Mouse (Mus musculus): ENCODE results near the gene Ube2s. TPM values are rescaled to one million over a fixed set of nuclear protein-coding genes. Genes with fewer than 3 reads are reported as not detected.
"Not testable (repeated sequence)": the region's sequence is repeated elsewhere in the genome, so short reads cannot be mapped to it uniquely, and the experiment has no call there.

Gene Ube2s
- total RNA-seq (2012; rRNA removed): 461 and 499 TPM in 2 replicates

GRCm38 (mm10) chr7:4812303-4813104 lies at the start of gene Ube2s:
TSS of gene Ube2s (minus strand) at chr7:4812590.
- peak within 1 kb of the TSS; percentile 94 for H3K9ac ChIP-seq (ENCODE audit: insufficient read depth, low read depth, low read length, poor library complexity, severe bottlenecking)
- H3K36me3 ChIP-seq (ENCODE audit: control insufficient read depth, insufficient read depth, low read length, poor library complexity, severe bottlenecking): peaks cover 30% of the 10 kb centered on the region
- H3K4me3 ChIP-seq (ENCODE audit: insufficient read depth in 1 of 2, low read depth in 1 of 2, low read length in 2 of 2, poor library complexity in 1 of 2, severe bottlenecking in 1 of 2): peak within 1 kb of the TSS; percentile 97 to 98
- in situ Hi-C loops (cut with MboI; ENCODE audit: low sequenced_read_pairs in 2 of 2, unreplicated experiment in 2 of 2): no loop called here
- H3K27ac ChIP-seq (ENCODE audit: insufficient read depth, low read depth, low read length, poor library complexity, severe bottlenecking): peak within 1 kb of the TSS; percentile 89
- H3K9me3 ChIP-seq (ENCODE audit: control insufficient read depth, insufficient read depth, low read depth, low read length): no peaks in the 10 kb centered on the region
- peaks cover 2 to 5% of the 10 kb centered on the region in 2 experiments; a peak in 2 of 4 replicates for H3K4me1 ChIP-seq (ENCODE audit: control insufficient read depth in 2 of 2, insufficient read depth in 2 of 2, low read length in 2 of 2, poor library complexity in 1 of 2)
- peak; percentile 100 for DNase-seq (ENCODE audit: low read depth, low spot score)
- TF ChIP-seq ZNF384 (IDR thresholded peaks at IDR 0.05; ENCODE audit: low read depth, low read length) (no peak), ZC3H11A (IDR thresholded peaks at IDR 0.05; ENCODE audit: borderline replicate concordance, low read depth, low read length) (no peak), CHD2 (IDR thresholded peaks at IDR 0.05; ENCODE audit: low read depth, low read length) (peak; percentile 94), MAFK (IDR thresholded peaks at IDR 0.05; ENCODE audit: insufficient read depth, low read depth, low read length) (no peak), HCFC1 (IDR thresholded peaks at IDR 0.05; ENCODE audit: borderline replicate concordance, insufficient read depth, low read length) (peak; percentile 60; the same call in 1 of the 2 replicates)

- DNase-seq (ENCODE audit: low read depth, low spot score); H3K4me1 ChIP-seq (ENCODE audit: control insufficient read depth in 2 of 2, insufficient read depth in 2 of 2, low read length in 2 of 2, poor library complexity in 1 of 2); H3K4me3 ChIP-seq (ENCODE audit: insufficient read depth in 1 of 2, low read depth in 1 of 2, low read length in 2 of 2, poor library complexity in 1 of 2, severe bottlenecking in 1 of 2); in situ Hi-C loops (cut with MboI; ENCODE audit: low sequenced_read_pairs in 2 of 2, unreplicated experiment in 2 of 2); H3K27ac ChIP-seq (ENCODE audit: insufficient read depth, low read depth, low read length, poor library complexity, severe bottlenecking); H3K9me3 ChIP-seq (ENCODE audit: control insufficient read depth, insufficient read depth, low read depth, low read length); H3K9ac ChIP-seq (ENCODE audit: insufficient read depth, low read depth, low read length, poor library complexity, severe bottlenecking); H3K36me3 ChIP-seq (ENCODE audit: control insufficient read depth, insufficient read depth, low read length, poor library complexity, severe bottlenecking): not testable (repeated sequence)
These were observed 48.5 kb upstream of the Ube2s start for GRCm38 (mm10) chr7:4860926-4861325.

GRCm38 (mm10) chr7:4859418-4859978 lies 47.1 kb upstream of the Ube2s start:
- H3K4me3 ChIP-seq (ENCODE audit: insufficient read depth in 1 of 2, low read depth in 1 of 2, low read length in 2 of 2, poor library complexity in 1 of 2, severe bottlenecking in 1 of 2): no peak overlapping the region
- H3K9ac ChIP-seq (ENCODE audit: insufficient read depth, low read depth, low read length, poor library complexity, severe bottlenecking): no peak overlapping the region
- TF ChIP-seq CHD2 (IDR thresholded peaks at IDR 0.05; ENCODE audit: low read depth, low read length) (no peak), HCFC1 (IDR thresholded peaks at IDR 0.05; ENCODE audit: borderline replicate concordance, insufficient read depth, low read length) (no peak), ZNF384 (IDR thresholded peaks at IDR 0.05; ENCODE audit: low read depth, low read length) (no peak), ZC3H11A (IDR thresholded peaks at IDR 0.05; ENCODE audit: borderline replicate concordance, low read depth, low read length) (no peak), MAFK (IDR thresholded peaks at IDR 0.05; ENCODE audit: insufficient read depth, low read depth, low read length) (no peak)
- no peaks in the 10 kb centered on the region for H3K36me3 ChIP-seq (ENCODE audit: control insufficient read depth, insufficient read depth, low read length, poor library complexity, severe bottlenecking)
- H3K9me3 ChIP-seq (ENCODE audit: control insufficient read depth, insufficient read depth, low read depth, low read length): no peaks in the 10 kb centered on the region
- in situ Hi-C loops (cut with MboI; ENCODE audit: low sequenced_read_pairs in 2 of 2, unreplicated experiment in 2 of 2): no loop called here
- no peak for DNase-seq (ENCODE audit: low read depth, low spot score)
- no peak overlapping the region for H3K27ac ChIP-seq (ENCODE audit: insufficient read depth, low read depth, low read length, poor library complexity, severe bottlenecking)
- H3K4me1 ChIP-seq (ENCODE audit: control insufficient read depth in 2 of 2, insufficient read depth in 2 of 2, low read length in 2 of 2, poor library complexity in 1 of 2): 0 out of 4 replicates have a peak, but pooled peaks cover 0 to 2% of the 10 kb centered on the region in 2 experiments

GRCm38 (mm10) chr7:4857321-4857720 lies 44.9 kb upstream of the Ube2s start:
- Histone ChIP-seq H3K27ac (ENCODE audit: insufficient read depth, low read depth, low read length, poor library complexity, severe bottlenecking) (no peak overlapping the region), H3K36me3 (ENCODE audit: control insufficient read depth, insufficient read depth, low read length, poor library complexity, severe bottlenecking) (no peaks in the 10 kb centered on the region), H3K4me3 (ENCODE audit: insufficient read depth in 1 of 2, low read depth in 1 of 2, low read length in 2 of 2, poor library complexity in 1 of 2, severe bottlenecking in 1 of 2) (no peak overlapping the region), H3K9me3 (ENCODE audit: control insufficient read depth, insufficient read depth, low read depth, low read length) (no peaks in the 10 kb centered on the region), H3K9ac (ENCODE audit: insufficient read depth, low read depth, low read length, poor library complexity, severe bottlenecking) (no peak overlapping the region), H3K4me1 (ENCODE audit: control insufficient read depth in 2 of 2, insufficient read depth in 2 of 2, low read length in 2 of 2, poor library complexity in 1 of 2) (0 out of 4 replicates have a peak, but pooled peaks cover 0 to 2% of the 10 kb centered on the region in 2 experiments)
- no peak for TF ChIP-seq ZC3H11A (IDR thresholded peaks at IDR 0.05; ENCODE audit: borderline replicate concordance, low read depth, low read length)
- TF ChIP-seq MAFK (IDR thresholded peaks at IDR 0.05; ENCODE audit: insufficient read depth, low read depth, low read length): no peak
- TF ChIP-seq HCFC1 (IDR thresholded peaks at IDR 0.05; ENCODE audit: borderline replicate concordance, insufficient read depth, low read length): no peak
- no peak for TF ChIP-seq CHD2 (IDR thresholded peaks at IDR 0.05; ENCODE audit: low read depth, low read length)
- no peak for TF ChIP-seq ZNF384 (IDR thresholded peaks at IDR 0.05; ENCODE audit: low read depth, low read length)
- in situ Hi-C loops (cut with MboI; ENCODE audit: low sequenced_read_pairs in 2 of 2, unreplicated experiment in 2 of 2): no loop called here
- no peak for DNase-seq (ENCODE audit: low read depth, low spot score)
